Mouse (Mus musculus) duodenum, adult 2 months (tissue): Measurements from ENCODE around the gene Itga10. TPM values are rescaled to one million over a fixed set of nuclear protein-coding genes. Genes with fewer than 3 reads are reported as not detected.

Experiments used
- polyA plus RNA-seq: library from polyadenylated mRNA; depleted of rRNA; stranded (reverse); fragments of >200 nt; gene quantifications from 2 replicates; pipeline ENCODE4 v1.2.3, GENCODE M21; 2012; ENCODE audit warnings: low replicate concordance; rRNA removed

Gene Itga10
- polyA plus RNA-seq = 0.72 and 0.88 TPM in 2 replicates

GRCm38 (mm10) chr3:96645018-96645649 is at the start of gene Itga10:
Itga10 (plus strand) TSS chr3:96645584.

GRCm38 (mm10) chr3:96596228-96596707 is 49.1 kb upstream of the Itga10 start, which contains the start of gene Ankrd34a:
Ankrd34a (plus strand) TSS chr3:96596636.

DNA sequence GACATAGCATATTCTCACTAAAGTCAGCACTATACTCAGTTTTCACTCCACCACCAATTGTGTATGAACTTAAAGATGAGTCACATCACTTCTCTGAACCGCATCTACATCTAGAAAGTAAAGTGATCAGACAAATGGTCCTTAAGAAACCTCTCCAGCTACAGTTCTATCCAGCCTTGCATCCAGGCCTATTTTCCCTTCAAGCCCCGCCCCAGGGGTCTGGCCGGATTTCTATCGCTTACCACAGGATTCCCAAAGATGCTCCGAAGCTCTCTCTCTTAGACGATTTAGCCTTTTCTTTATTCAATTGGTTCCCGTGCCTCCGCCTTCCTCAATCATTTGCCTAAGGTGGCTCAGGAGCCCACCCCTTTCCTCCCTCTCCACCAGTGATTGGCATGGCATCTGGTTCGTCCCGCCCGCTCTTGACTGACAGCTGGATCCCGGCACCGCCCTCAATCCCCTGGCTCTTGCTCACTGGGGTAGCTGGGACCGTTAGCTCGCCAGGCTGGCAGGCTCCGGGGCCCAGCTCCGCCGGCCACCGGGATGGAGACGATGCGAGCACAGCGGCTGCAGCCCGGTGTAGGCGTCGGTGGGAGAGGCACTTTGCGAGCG is 44.6 kb upstream of the Itga10 start, which contains the start of gene Lix1l:
Gene Lix1l (plus strand): TSS at position 511 of the 612 bp plus-strand sequence.

GRCm38 (mm10) chr3:96629729-96630600 is 15.4 kb upstream of the Itga10 start, which contains the start of gene Rbm8a:
Rbm8a (plus strand) TSS chr3:96629933.

DNA sequence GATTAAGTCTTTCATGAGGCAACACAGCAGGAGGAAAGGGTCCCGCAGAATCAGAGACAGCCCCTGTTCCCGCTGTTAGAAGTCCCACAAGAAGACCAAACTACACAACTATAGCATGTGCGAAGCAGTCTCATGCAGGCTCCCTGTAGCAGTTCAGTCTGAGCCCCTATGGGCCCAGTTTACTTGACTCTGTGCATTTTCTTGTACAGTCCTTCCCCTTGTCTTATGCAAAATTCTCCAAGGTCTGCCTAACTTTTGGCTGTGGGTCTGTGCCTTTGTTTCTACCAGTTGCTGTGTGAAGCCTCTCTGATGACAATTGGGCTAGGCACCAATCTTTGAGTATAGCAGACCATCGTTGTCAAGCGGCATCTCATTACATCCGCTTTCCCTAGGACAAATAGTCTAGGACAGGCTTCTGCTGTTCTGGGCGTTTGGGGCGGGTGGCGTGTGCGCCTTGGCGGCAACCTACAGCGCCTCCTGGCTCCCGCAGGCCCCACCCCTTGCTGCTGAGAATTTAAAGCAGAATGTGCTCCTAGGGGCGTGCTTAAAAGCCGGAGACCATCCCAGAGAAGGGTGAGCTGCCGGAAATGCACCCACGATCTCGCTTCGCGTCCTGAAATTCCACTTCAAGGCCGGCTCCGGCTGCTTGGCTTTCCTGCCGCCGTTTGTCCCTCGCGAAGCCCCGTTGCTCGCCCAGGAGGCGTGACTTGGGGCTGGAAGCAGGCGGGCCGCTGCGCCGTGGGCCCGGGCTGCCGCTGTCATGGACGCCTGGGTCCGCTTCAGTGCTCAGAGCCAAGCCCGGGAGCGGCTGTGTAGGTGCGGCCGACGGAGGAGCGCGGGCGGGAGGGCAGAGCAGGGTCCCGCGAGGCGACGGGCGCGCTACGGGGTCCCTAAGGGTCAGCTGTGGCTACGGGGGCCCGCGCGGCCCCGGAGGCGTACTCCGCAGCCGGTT is 10.2 kb upstream of the Itga10 start, which contains the start of the genes Pex11b and Gm42957:
Gene Pex11b (plus strand): TSS at position 449 of the 952 bp plus-strand sequence.
Gene Gm42957 (plus strand): TSS at position 547 of the 952 bp plus-strand sequence.

DNA sequence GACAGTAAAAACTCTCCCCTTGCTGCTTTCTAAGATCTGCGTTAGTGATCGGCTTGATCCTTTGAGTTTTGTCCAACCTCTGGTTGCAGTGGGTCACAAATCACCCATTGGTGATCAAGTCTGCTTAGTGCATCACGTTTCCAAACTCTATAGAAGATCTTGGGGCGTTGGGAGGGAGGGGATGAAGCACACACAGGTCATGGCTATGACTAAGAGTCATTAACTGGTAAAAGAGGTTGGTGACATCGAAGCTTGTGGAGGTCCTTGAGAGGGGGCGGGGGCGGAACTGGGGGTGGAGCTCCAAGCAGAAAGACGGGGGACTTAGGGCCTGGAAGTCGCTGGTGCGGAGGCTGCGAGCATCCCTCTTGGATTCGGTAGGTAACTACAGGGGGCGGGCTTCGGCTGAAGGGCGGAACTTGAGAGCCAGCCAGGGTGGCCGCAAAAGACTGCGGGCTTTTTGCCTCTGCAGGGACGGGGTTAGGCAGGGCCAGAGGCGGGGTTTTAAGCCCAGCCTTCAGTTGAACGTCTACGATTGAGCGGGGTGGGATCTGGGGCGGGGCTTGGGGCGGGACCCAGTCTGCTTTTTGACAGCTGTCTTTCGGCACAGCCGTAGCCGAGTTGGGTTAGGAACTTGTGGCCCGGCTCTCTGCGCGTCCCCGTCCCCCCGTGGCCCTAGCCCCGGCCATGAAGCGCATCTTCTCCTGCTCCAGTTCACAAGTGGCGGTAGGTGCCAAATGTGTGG is 24.5 kb downstream of the Itga10 start, which contains the start of gene Ankrd35:
Gene Ankrd35 (plus strand): TSS at position 405 of the 742 bp plus-strand sequence.

GRCm38 (mm10) chr3:96696198-96696765 is 50.9 kb downstream of the Itga10 start, which contains the start of gene Pias3:
Pias3 (plus strand) TSS chr3:96696384.

DNA sequence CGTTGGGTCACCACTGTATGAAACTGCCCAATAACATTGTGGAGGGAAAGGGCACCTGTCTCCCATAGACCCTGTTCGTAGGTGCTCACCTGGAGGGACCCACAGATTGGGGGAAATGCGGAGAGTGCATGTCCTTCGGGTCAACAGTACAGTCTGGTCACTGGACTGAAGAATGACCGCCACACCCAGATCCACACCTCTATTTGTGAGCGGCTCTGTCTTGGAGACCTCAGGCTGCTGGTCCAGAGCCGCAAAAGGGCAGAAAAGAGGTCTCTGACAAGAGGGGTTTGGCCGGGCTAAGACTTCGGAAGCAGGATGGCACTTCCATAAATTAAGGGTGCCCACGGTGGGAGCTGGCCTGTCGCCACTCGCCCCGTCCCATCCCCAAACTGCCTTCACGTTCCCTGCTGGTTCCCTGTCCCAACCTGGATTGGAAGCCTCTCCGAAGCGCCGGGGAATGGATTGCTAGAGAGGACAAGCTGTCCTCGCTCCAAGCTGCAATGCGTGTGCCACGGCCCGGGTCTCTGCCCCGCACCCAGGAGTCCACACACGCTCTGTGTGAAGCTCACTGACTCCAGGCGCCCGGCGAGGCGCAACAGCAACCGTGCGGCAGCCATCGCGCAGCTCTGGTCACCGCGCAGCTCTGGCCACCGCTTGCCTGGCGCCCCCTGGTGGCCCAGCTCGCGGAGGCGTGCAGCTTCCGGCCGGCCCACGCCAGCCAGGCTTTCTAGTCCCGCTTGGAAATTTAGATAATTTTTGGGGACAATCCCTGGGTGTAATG is 62.7 kb downstream of the Itga10 start, which contains the start of gene Nudt17:
Gene Nudt17 (minus strand): TSS at position 660 of the 781 bp plus-strand sequence.

Other genes starting within 250 kb of the Itga10 start
- gene BC107364, start 193.3 kb upstream of the Itga10 start, polyA plus RNA-seq = not detected in 2 replicates
- gene Hfe2, start 120.4 kb upstream of the Itga10 start, polyA plus RNA-seq = 0.09 TPM in 1 of 2 replicates, not detected in the other
- 252 and 270 TPM in 2 replicates for gene Txnip, start 87.6 kb upstream of the Itga10 start, polyA plus RNA-seq
- gene Gm16253, start 68.6 kb upstream of the Itga10 start, polyA plus RNA-seq = not detected in 2 replicates
- gene Polr3gl, start 51.4 kb upstream of the Itga10 start, polyA plus RNA-seq = 6.9 and 7.5 TPM in 2 replicates
- 0.27 and 0.53 TPM in 2 replicates for gene Ankrd34a, start 48.9 kb upstream of the Itga10 start, polyA plus RNA-seq
- 3.6 and 5.3 TPM in 2 replicates for gene Lix1l, start 44.4 kb upstream of the Itga10 start, polyA plus RNA-seq
- gene Rbm8a, start 15.7 kb upstream of the Itga10 start, polyA plus RNA-seq = 2.2 and 2.3 TPM in 2 replicates
- 15.2 and 21.5 TPM in 2 replicates for gene Pex11b, start 10.2 kb upstream of the Itga10 start, polyA plus RNA-seq
- not detected in 2 replicates for gene Gm42957, start 10.1 kb upstream of the Itga10 start, polyA plus RNA-seq
- gene Ankrd35, start 24.5 kb downstream of the Itga10 start, polyA plus RNA-seq = 0.14 and 0.71 TPM in 2 replicates
- gene Pias3, start 50.8 kb downstream of the Itga10 start, polyA plus RNA-seq = 15.4 and 22.8 TPM in 2 replicates
- gene Nudt17, start 63.0 kb downstream of the Itga10 start, polyA plus RNA-seq = 2.1 and 2.7 TPM in 2 replicates
- gene Polr3c, start 82.0 kb downstream of the Itga10 start, polyA plus RNA-seq = 27.8 and 31.3 TPM in 2 replicates
- 8.6 and 9.7 TPM in 2 replicates for gene Rnf115, start 82.1 kb downstream of the Itga10 start, polyA plus RNA-seq
- gene Pdzk1, start 183.7 kb downstream of the Itga10 start, polyA plus RNA-seq = 8.1 and 38.9 TPM in 2 replicates
- 0.33 and 1.5 TPM in 2 replicates for gene Cd160, start 183.8 kb downstream of the Itga10 start, polyA plus RNA-seq